ENCODE assay signal across 8 mouse cellular contexts in the genomic region with DNA sequence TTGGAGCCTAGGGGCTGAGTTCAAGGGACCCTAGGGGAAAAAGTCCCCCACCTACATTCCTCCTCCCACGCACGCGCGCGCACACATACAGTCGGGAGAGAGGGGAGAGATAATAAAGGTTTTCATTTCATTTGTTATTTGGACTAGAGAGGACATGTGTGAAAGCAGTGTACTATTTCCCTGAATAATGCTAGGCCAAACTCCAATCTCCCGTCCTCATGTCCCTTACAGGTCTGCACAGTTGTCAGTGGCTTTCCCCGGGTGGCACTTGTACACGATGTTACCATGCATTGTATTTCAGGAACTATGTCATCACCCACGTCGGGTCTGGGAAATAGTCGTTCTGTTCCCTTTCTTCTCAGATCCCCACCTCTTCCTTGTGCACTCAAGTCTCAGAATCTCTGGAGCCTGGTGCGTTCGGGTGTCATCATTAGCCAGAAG. TPM values are rescaled to one million over a fixed set of nuclear protein-coding genes. Genes with fewer than 3 reads are reported as not detected.
DNase-seq lines count a peak whose midpoint lies in the region; ATAC-seq and TF ChIP-seq lines count a peak whose summit lies in the region.

No protein-coding gene starts in this region.

- H3K4me3 ChIP-seq in kidney, embryonic 16.5 days (ENCODE audit: low read length) = peak overlapping the region; percentile 91
- peak overlapping the region; percentile 90 for H3K4me3 ChIP-seq in heart, embryonic 12.5 days
- H3K4me3 ChIP-seq in liver, embryonic 14.5 days (ENCODE audit: insufficient read depth in 1 of 2, low read depth in 2 of 2, low read length in 2 of 2) = peak overlapping the region; percentile 80 to 93
- peak overlapping the region; percentile 65 for H3K4me3 ChIP-seq in neural tube, embryonic 15.5 days (replicated peaks)

- peak overlapping the region; percentile 97 for H3K9ac ChIP-seq in kidney, embryonic 16.5 days (replicated peaks; ENCODE audit: low read length)
- peak overlapping the region; percentile 92 for H3K9ac ChIP-seq in heart, embryonic 12.5 days
- H3K9ac ChIP-seq in liver, embryonic 14.5 days (replicated peaks) = peak overlapping the region; percentile 98
- peak overlapping the region; percentile 57 for H3K9ac ChIP-seq in neural tube, embryonic 15.5 days (replicated peaks)

- WGBS in kidney, embryonic 16.5 days = 4% methylated on average over 14 of the region's 14 CpGs
- WGBS in heart, embryonic 12.5 days = 6% methylated on average over 14 of the region's 14 CpGs
- 10% methylated on average over 14 of the region's 14 CpGs for WGBS in liver, embryonic 14.5 days (ENCODE audit: insufficient replicate concordance)
- WGBS in neural tube, embryonic 15.5 days = 3% methylated on average over 14 of the region's 14 CpGs

- H3K36me3 ChIP-seq in kidney, embryonic 16.5 days (ENCODE audit: insufficient read depth, low read length) = no peaks in the 10 kb centered on the region
- H3K36me3 ChIP-seq in heart, embryonic 12.5 days = no peaks in the 10 kb centered on the region; the same call in none of the 2 replicates
- H3K36me3 ChIP-seq in liver, embryonic 14.5 days (replicated peaks; ENCODE audit: control insufficient read depth, insufficient read depth, low read depth) = no peaks in the 10 kb centered on the region
- H3K36me3 ChIP-seq in neural tube, embryonic 15.5 days = no peaks in the 10 kb centered on the region

- H3K4me1 ChIP-seq in kidney, embryonic 16.5 days (ENCODE audit: insufficient read depth, low read length) = peaks cover 49% of the 10 kb centered on the region
- peaks cover 48% of the 10 kb centered on the region for H3K4me1 ChIP-seq in heart, embryonic 12.5 days (replicated peaks)
- peaks cover 27 to 38% of the 10 kb centered on the region in 2 experiments for H3K4me1 ChIP-seq in liver, embryonic 14.5 days (replicated peaks; ENCODE audit: control insufficient read depth in 2 of 2, insufficient read depth in 2 of 2, low read length in 1 of 2)
- peaks cover 55% of the 10 kb centered on the region for H3K4me1 ChIP-seq in neural tube, embryonic 15.5 days

- no peak for TF ChIP-seq EP300 in liver, embryonic 14.5 days (IDR thresholded peaks at IDR 0.05; ENCODE audit: low read depth)

- H3K4me2 ChIP-seq in kidney, embryonic 16.5 days (replicated peaks; ENCODE audit: low read depth, low read length) = peak overlapping the region; percentile 89
- peak overlapping the region; percentile 90 for H3K4me2 ChIP-seq in heart, embryonic 12.5 days
- H3K4me2 ChIP-seq in liver, embryonic 14.5 days (ENCODE audit: low read depth) = peak overlapping the region; percentile 94
- H3K4me2 ChIP-seq in neural tube, embryonic 15.5 days = peak overlapping the region; percentile 96

- H3K9me3 ChIP-seq in kidney, embryonic 16.5 days (ENCODE audit: low read length) = no peaks in the 10 kb centered on the region
- H3K9me3 ChIP-seq in heart, embryonic 12.5 days (replicated peaks) = no peaks in the 10 kb centered on the region
- no peaks in the 10 kb centered on the region for H3K9me3 ChIP-seq in liver, embryonic 14.5 days (ENCODE audit: control insufficient read depth, low read length)
- no peaks in the 10 kb centered on the region for H3K9me3 ChIP-seq in neural tube, embryonic 15.5 days (replicated peaks)

- TF ChIP-seq CTCF in liver, embryonic 14.5 days (IDR thresholded peaks at IDR 0.05; ENCODE audit: low read depth) = no peak

- ATAC-seq in kidney, embryonic 16.5 days (ENCODE audit: low FRiP score, low TSS enrichment) = no peak
- no peak for ATAC-seq in heart, embryonic 12.5 days (ENCODE audit: insufficient number of reproducible peaks, low FRiP score)
- peak; percentile 22; the same call in 1 of the 2 replicates for ATAC-seq in liver, embryonic 14.5 days (ENCODE audit: insufficient read depth)
- 0 out of 2 replicates have a peak, but pooled peaks have one; percentile 25 for ATAC-seq in neural tube, embryonic 15.5 days (ENCODE audit: low FRiP score)

- no peak for DNase-seq in kidney, adult 11 months
- peak; percentile 54 for DNase-seq in R1 (ENCODE audit: low read depth, low spot score)
- DNase-seq in liver, embryonic 14.5 days (ENCODE audit: low read depth in 3 of 3, low spot score in 3 of 3) = no peak
- DNase-seq in adrenal gland, adult 8-10 months = no peak
- no peak for DNase-seq in gastrocnemius, adult 8-10 months (ENCODE audit: low spot score in 2 of 2)

- peak overlapping the region; percentile 96 for H3K27ac ChIP-seq in kidney, embryonic 16.5 days (ENCODE audit: low read length)
- H3K27ac ChIP-seq in heart, embryonic 12.5 days (ENCODE audit: poor library complexity, severe bottlenecking) = peak overlapping the region; percentile 89
- H3K27ac ChIP-seq in liver, embryonic 14.5 days = peak overlapping the region; percentile 76; the same call in 1 of the 2 replicates
- peak overlapping the region; percentile 77 for H3K27ac ChIP-seq in neural tube, embryonic 15.5 days (replicated peaks)

- no peaks in the 10 kb centered on the region for H3K27me3 ChIP-seq in kidney, embryonic 16.5 days (ENCODE audit: insufficient read depth, low read length)
- H3K27me3 ChIP-seq in heart, embryonic 12.5 days (replicated peaks) = no peaks in the 10 kb centered on the region
- no peaks in the 10 kb centered on the region for H3K27me3 ChIP-seq in liver, embryonic 14.5 days (ENCODE audit: control insufficient read depth, insufficient read depth, low read length)
- 0 out of 2 replicates have a peak, but pooled peaks cover 5% of the 10 kb centered on the region for H3K27me3 ChIP-seq in neural tube, embryonic 15.5 days (replicated peaks)

RNA-seq across cellular contexts. Expression of a gene that starts 0.5 kb away (rescaled TPM):
- 8.6 and 9.3 TPM in 2 replicates for polyA plus RNA-seq in kidney, embryonic 16.5 days (2015; fragmentation: Nextera tagmentation; extraction: Ambion mirVana)
- 8.7 and 10.6 TPM in 2 replicates for polyA plus RNA-seq in heart, embryonic 12.5 days (2016; fragmentation: Nextera tagmentation; extraction: Ambion mirVana)
- 3.9 and 4.3 TPM in 2 replicates for polyA plus RNA-seq in liver, embryonic 14.5 days (2012; rRNA removed)
- polyA plus RNA-seq in liver, embryonic 14.5 days (2014; fragmentation: Nextera tagmentation; extraction: Ambion mirVana) = 4.5 and 5.1 TPM in 2 replicates
- polyA plus RNA-seq in neural tube, embryonic 15.5 days (2015; fragmentation: Nextera tagmentation; extraction: Ambion mirVana) = 4.0 and 5.4 TPM in 2 replicates
- total RNA-seq in adrenal gland, adult 8-10 months (2022) = 10 to 100 TPM; 21.2 to 31.2 (median 27.3) TPM
- total RNA-seq in gastrocnemius, adult 8-10 months (2022) = 1 to 10 TPM; 5.7 to 9.1 (median 7.4) TPM

Comparison
In these comparisons a context has a peak if more than half of its experiments do, and no peak if none do; other contexts are left out.
1. ATAC-seq: peak in liver, embryonic 14.5 days (single experiment) and neural tube, embryonic 15.5 days (single experiment); none in kidney, embryonic 16.5 days (single experiment) and heart, embryonic 12.5 days (single experiment).
2. Peak in every context shown above with its lines, with median percentiles within 50 percentile points of each other: H3K27ac ChIP-seq, H3K4me2 ChIP-seq, H3K4me3 ChIP-seq and H3K9ac ChIP-seq.